Mouse (Mus musculus) embryonic fibroblast, embryonic 13.5 days (primary cell): Measurements from ENCODE around the gene Clic4. TPM values are rescaled to one million over a fixed set of nuclear protein-coding genes. Genes with fewer than 3 reads are reported as not detected.

Experiments
- H3K27ac ChIP-seq: 2 replicates; pipeline ENCODE4 v1.5.1; 2012; ENCODE audit warnings: low read length, control low read depth, inconsistent platforms; ENCODE audit not compliant: insufficient read depth
- H3K4me1 ChIP-seq: 2 replicates; pipeline ENCODE4 v1.6.1; 2011; ENCODE audit warnings: low read length; ENCODE audit not compliant: control insufficient read depth, insufficient read depth
- H3K4me3 ChIP-seq: 2 replicates; pipeline ENCODE4 v1.5.1; 2011; ENCODE audit warnings: mild to moderate bottlenecking, control low read depth, low read length; ENCODE audit not compliant: insufficient read depth
- CTCF ChIP-seq: IDR thresholded peaks from 2 replicates; pipeline ENCODE4 v1.5.1; 2011; ENCODE audit warnings: mild to moderate bottlenecking, control low read depth, low read length, moderate library complexity, borderline replicate concordance; ENCODE audit not compliant: insufficient read depth
- POLR2A ChIP-seq: IDR thresholded peaks from 2 replicates; pipeline ENCODE4 v1.6.1; 2011; ENCODE audit warnings: low read depth, mild to moderate bottlenecking, control low read depth, low read length, moderate library complexity
- polyA plus RNA-seq: library from polyadenylated mRNA; stranded (reverse); fragments of >200 nt; gene quantifications from 2 replicates; pipeline ENCODE4 v1.2.4, GENCODE M21; 2011; ENCODE audit warnings: low read depth; ENCODE audit not compliant: missing spikeins, insufficient read length

Gene Clic4
- polyA plus RNA-seq, 1 experiment = 223 TPM

DNA sequence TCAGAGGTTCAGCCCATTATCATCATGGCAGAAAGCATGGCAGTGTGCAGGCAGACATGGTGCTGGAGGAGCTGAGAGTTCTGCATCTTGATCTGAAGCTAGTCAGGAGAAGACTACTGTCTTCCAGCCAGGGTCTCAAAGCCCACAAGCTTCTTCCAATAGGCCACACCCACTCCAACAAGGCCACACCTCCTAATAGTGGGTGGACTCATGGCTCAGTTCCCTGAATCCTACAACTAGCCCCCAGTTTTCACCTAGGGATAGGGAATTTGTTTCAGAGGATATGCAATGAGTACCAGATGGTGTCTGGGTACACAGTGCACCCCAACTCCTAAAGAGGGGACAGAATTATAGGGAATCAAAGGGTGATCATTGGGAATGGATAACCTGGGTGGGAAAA is 24.0 kb upstream of the Clic4 start:
- no peak for TF ChIP-seq CTCF
- TF ChIP-seq POLR2A = no peak
- Histone ChIP-seq H3K27ac (no peak overlapping the region), H3K4me1 (peaks cover 3% of the 10 kb centered on the region; the same call in 1 of the 2 replicates), H3K4me3 (no peak overlapping the region)

DNA sequence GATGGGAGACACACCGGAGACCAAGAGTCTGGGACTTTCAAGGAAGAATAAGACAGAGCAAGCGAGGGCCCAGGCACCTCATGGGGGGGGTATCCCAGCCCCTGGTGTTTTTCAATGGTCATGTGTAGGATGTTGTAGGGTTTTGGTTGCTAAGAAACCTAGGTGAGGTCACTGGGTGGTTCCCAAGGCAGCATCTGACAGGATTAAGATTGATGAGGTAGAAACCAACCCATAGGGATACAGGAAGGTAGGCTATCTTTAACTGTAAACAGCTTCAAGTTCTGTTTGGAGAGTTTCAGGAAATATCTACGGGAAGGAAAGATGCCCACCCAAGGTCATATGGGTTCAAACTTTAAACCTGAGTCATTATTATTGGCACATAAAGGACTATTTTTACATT is 21.2 kb upstream of the Clic4 start:
- TF ChIP-seq POLR2A (no peak), CTCF (no peak)

DNA sequence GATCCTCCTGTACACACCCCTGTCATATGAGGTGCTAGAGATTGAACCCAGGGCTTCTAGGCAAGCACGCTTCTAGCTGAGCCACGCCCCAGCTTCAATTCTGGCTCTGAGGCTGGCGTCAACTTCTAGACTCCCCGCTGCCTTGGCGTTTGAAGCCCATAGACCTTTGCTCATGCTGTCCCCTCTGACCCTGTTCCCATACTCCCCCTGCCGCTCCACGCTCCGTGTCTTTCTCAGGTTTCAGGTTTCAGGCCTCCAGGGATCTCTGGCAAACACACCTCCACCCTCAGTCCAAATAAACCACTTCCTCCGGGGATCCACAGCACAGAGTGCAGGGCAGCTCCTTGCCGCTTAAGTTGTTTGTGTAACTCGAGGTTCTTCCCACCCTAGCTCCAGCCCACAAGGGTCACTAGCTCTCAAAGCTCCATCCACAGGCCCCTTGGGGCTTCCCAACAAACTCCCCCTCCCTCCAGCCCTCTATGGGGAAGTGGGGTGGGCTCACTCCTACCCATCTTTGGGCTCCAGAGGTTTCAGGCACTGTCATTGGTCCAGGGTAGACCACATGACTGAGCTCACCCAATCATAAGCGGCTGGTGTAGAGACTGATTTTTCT is 20.0 kb upstream of the Clic4 start:
- TF ChIP-seq POLR2A (no peak), CTCF (no peak)
- Histone ChIP-seq H3K4me1 (peaks cover 1% of the 10 kb centered on the region; the same call in 1 of the 2 replicates), H3K4me3 (no peak overlapping the region), H3K27ac (no peak overlapping the region)

More for the DNA sequence above, 21.2 kb upstream of the Clic4 start:
- Histone ChIP-seq H3K4me1 (no peaks in the 10 kb centered on the region), H3K4me3 (no peak overlapping the region), H3K27ac (no peak overlapping the region)

DNA sequence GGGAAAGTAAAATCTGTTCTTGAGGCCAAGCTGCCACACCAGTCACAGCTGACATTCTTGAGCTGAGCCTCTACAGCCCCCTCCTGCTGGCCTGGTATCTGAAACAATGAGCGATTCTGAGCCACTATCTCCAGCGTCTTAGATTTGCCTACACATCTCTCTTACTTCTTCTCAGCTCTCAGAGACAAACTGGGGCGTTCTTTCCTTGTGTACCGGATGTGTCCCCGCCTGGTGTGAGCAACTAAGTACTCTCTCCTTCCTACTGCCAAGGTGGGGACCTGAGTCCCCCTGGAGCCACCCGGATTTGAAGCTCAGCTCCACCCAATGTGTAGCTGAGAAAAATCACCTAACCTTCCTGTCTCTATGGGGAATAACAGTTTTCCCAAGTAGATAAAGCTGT is 19.2 kb upstream of the Clic4 start:
- no peak for TF ChIP-seq POLR2A
- no peak for TF ChIP-seq CTCF
- Histone ChIP-seq H3K27ac (no peak overlapping the region), H3K4me3 (no peak overlapping the region), H3K4me1 (peaks cover 3% of the 10 kb centered on the region; the same call in 1 of the 2 replicates)

DNA sequence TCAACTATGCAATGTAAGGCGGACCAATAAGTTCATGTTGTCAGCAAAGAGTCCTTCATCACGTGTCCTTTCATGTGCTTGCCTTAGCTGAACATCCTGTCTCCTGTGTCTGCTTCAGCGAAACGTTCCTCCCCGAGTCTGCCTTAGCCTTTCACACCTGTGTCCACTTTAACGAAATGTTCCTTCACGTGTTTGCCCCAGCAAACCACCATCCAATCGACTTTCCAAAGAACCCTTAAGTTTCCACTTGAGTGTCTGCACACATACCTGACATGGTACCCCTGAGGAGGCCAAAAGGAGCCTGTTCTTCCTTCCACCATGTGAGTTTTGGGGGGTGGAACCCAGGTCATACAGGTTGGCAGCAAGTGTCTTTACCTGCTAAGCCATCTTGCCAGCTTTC is 18.6 kb upstream of the Clic4 start:
- Histone ChIP-seq H3K4me1 (peaks cover 3% of the 10 kb centered on the region; the same call in 1 of the 2 replicates), H3K27ac (no peak overlapping the region), H3K4me3 (no peak overlapping the region)
- no peak for TF ChIP-seq CTCF
- TF ChIP-seq POLR2A = no peak

DNA sequence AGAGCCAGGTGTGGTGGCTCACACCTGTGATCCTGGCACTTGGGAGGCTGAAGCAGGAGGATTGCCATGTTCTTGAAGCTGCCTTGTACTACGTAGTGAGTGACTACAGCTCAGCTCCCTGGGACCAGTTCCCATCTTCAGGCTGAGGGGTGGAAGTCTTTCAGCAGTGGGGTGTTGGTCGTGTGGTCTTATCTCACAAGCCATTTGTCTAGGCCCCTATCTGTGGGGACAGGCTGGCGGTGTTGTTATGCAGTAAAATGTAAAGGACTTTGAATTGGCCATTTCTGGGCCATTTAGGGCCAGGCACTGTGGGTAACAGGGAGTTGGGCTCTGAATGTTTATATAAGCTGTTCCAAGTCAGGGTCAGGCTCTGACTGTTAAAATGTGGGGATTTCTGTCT is 15.4 kb upstream of the Clic4 start:
- no peak for TF ChIP-seq CTCF
- no peak for TF ChIP-seq POLR2A
- Histone ChIP-seq H3K4me3 (no peak overlapping the region), H3K27ac (no peak overlapping the region), H3K4me1 (peaks cover 3% of the 10 kb centered on the region; the same call in 1 of the 2 replicates)

DNA sequence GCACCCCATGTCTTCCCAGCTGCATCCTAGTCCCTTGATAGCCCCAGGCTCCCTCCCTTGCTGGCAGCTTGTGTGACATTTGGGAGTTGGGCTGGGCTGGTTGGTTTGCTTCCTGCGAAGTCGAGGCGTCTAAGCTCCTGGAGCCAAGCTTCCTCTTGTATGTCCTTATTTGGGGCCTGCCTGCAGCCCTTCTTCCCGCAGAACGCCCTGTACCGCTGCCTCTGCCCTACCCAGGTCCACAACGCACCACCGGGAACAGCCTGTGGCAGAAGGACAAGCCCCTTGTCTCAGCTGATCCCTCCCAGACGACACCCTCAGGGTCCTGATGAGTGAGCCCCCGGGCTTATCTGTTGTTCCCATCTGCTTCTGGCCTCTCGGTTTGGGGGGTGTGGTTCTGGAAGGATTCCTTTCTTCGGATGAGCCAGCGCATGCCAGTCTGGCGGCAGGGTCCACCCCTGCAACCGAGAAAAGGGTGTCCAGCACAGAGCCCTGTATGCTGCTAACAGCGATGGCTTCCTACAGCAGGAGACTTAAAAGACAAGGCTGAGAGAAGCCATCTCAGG is 14.3 kb upstream of the Clic4 start:
- no peak overlapping the region for H3K4me3 ChIP-seq
- TF ChIP-seq CTCF = no peak
- peak; percentile 39; the same call in 1 of the 2 replicates for TF ChIP-seq POLR2A
- peaks cover 3% of the 10 kb centered on the region; the same call in 1 of the 2 replicates for H3K4me1 ChIP-seq
- peak overlapping the region; percentile 43 for H3K27ac ChIP-seq

DNA sequence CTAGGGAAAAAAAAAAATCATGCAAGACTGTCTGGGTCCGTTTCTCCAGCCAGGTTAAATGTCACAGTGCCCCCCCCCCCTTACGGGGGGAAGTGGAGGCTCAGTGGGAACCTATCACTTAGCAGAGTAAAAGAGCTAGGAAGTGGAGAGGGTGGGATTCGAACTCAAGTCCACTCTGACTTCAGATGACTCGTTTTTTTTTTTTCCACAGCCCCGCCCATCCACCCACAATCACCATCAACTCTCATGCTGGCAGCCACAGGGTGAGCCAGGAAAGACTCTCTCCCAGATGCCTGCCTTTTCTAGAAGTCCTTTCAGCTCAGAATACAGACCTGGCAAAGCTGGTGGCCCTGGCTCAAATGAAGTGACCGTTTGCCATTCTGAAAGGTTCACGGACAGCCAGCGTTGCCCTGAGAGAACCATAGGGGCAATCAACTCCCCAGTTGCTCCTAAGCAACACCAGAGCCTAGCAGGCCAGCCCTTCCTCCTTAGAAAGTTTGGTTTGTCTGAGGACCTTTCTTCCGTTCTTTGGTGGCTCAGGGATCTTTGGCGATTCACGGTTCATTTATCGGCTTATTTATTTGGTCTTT is 13.5 kb upstream of the Clic4 start:
- peak overlapping the region; percentile 43 for H3K27ac ChIP-seq
- peaks cover 3% of the 10 kb centered on the region; the same call in 1 of the 2 replicates for H3K4me1 ChIP-seq
- H3K4me3 ChIP-seq = no peak overlapping the region
- TF ChIP-seq POLR2A (no peak), CTCF (no peak)

DNA sequence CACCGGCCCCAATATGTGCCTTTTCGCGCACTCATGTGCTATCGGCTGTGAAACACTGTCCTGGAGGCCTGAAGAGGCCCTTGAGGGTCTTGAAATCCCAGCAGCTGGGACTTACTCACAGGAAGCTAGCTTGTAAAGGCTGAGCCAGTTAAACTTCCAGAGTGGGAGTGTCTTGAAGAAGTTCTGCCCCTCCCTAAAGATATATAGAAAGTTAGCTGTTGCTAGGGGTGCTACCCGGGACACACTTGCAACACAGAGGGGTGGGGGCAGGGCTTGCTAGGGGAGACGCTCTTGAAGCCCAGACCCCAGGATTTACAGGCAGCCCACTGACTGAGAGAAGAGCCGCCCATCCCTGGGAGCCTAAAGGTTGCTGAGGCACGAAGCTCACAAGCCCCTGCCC is 12.8 kb upstream of the Clic4 start:
- Histone ChIP-seq H3K27ac (no peak overlapping the region), H3K4me1 (peaks cover 3% of the 10 kb centered on the region; the same call in 1 of the 2 replicates), H3K4me3 (no peak overlapping the region)
- TF ChIP-seq CTCF (no peak), POLR2A (no peak)

DNA sequence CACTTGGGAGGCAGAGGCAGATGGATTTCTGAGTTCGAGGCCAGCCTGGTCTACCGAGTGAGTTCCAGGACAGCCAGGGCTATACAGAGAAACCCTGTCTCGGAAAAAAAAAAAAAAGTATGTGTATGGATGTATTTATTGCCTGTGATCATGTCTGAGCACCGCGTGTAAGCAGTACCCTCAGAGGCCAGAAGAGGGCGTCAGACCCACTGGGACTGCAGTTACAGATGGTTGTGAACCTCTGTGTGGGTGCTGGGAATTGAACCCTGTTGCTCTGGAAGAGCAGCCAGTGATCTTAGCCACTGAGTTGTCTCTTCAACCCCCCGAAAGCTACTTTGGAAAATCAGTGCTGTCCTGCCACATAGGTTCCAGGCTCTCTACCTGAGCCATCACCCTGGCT is 11.3 kb upstream of the Clic4 start:
- no peak for TF ChIP-seq POLR2A
- no peak for TF ChIP-seq CTCF
- Histone ChIP-seq H3K4me1 (peaks cover 3% of the 10 kb centered on the region; the same call in 1 of the 2 replicates), H3K4me3 (no peak overlapping the region), H3K27ac (no peak overlapping the region)

DNA sequence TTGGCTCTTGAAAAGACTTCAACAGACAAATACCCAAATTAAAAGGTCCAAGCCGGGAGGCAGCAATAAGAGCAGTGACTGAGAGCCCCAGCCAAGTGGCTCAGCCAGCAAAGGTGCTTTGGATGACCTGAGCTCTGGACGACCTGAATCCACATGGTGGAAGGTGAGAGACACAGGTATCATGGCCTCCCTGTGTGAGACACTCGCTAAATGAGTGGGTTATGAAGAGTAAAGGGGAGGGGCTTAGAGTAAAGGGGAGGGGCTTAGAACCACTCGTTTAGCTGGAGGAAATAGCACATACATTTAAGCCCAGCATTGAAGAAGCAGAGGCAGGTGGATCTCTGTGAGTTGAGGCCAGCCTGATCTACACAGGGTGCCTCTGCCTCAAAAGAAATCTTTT is 10.8 kb upstream of the Clic4 start:
- Histone ChIP-seq H3K4me1 (peaks cover 3% of the 10 kb centered on the region; the same call in 1 of the 2 replicates), H3K4me3 (no peak overlapping the region), H3K27ac (no peak overlapping the region)
- TF ChIP-seq POLR2A (no peak), CTCF (no peak)
